Mouse (Mus musculus): ENCODE data around the gene Tmem50b. TPM values are rescaled to one million over a fixed set of nuclear protein-coding genes. Genes with fewer than 3 reads are reported as not detected.

Gene Tmem50b
- total RNA-seq, 1 experiment, result 11.8 TPM

- no peak for DNase-seq (ENCODE audit: low read depth, low spot score)
- no peak overlapping the region for H3K4me3 ChIP-seq (ENCODE audit: insufficient read depth in 1 of 2, low read depth in 1 of 2, low read length in 2 of 2, poor library complexity in 1 of 2, severe bottlenecking in 1 of 2)
- H3K9me3 ChIP-seq (ENCODE audit: control insufficient read depth, insufficient read depth, low read depth, low read length), result no peaks in the 10 kb centered on the region
- no peak overlapping the region for H3K27ac ChIP-seq (ENCODE audit: insufficient read depth, low read depth, low read length, poor library complexity, severe bottlenecking)
- peaks cover 8% of the 10 kb centered on the region; the same call in 1 of the 2 replicates for H3K36me3 ChIP-seq (ENCODE audit: control insufficient read depth, insufficient read depth, low read length, poor library complexity, severe bottlenecking)
- no peak for TF ChIP-seq ZC3H11A (IDR thresholded peaks at IDR 0.05; ENCODE audit: borderline replicate concordance, low read depth, low read length)
- TF ChIP-seq MAFK (IDR thresholded peaks at IDR 0.05; ENCODE audit: insufficient read depth, low read depth, low read length), result no peak
- no peak for TF ChIP-seq ZNF384 (IDR thresholded peaks at IDR 0.05; ENCODE audit: low read depth, low read length)
- no peak for TF ChIP-seq CHD2 (IDR thresholded peaks at IDR 0.05; ENCODE audit: low read depth, low read length)
- TF ChIP-seq HCFC1 (IDR thresholded peaks at IDR 0.05; ENCODE audit: borderline replicate concordance, insufficient read depth, low read length), result no peak
- in situ Hi-C loops (cut with MboI; ENCODE audit: low sequenced_read_pairs in 2 of 2, unreplicated experiment in 2 of 2), result no loop called here
- H3K9ac ChIP-seq (ENCODE audit: insufficient read depth, low read depth, low read length, poor library complexity, severe bottlenecking), result no peak overlapping the region
- peaks cover 0 to 18% of the 10 kb centered on the region in 2 experiments; a peak in 2 of 4 replicates for H3K4me1 ChIP-seq (ENCODE audit: control insufficient read depth in 2 of 2, insufficient read depth in 2 of 2, low read length in 2 of 2, poor library complexity in 1 of 2)
These were observed 31.6 kb downstream of the Tmem50b start for GRCm38 (mm10) chr16:91566002-91566401.

- H3K9me3 ChIP-seq (ENCODE audit: control insufficient read depth, insufficient read depth, low read depth, low read length), result no peaks in the 10 kb centered on the region
- TF ChIP-seq HCFC1 (IDR thresholded peaks at IDR 0.05; ENCODE audit: borderline replicate concordance, insufficient read depth, low read length), result no peak
- TF ChIP-seq CHD2 (IDR thresholded peaks at IDR 0.05; ENCODE audit: low read depth, low read length), result peak; percentile 25; the same call in 1 of the 2 replicates
- TF ChIP-seq MAFK (IDR thresholded peaks at IDR 0.05; ENCODE audit: insufficient read depth, low read depth, low read length), result no peak
- no peak for TF ChIP-seq ZC3H11A (IDR thresholded peaks at IDR 0.05; ENCODE audit: borderline replicate concordance, low read depth, low read length)
- TF ChIP-seq ZNF384 (IDR thresholded peaks at IDR 0.05; ENCODE audit: low read depth, low read length), result no peak
- peaks cover 8% of the 10 kb centered on the region; the same call in 1 of the 2 replicates for H3K36me3 ChIP-seq (ENCODE audit: control insufficient read depth, insufficient read depth, low read length, poor library complexity, severe bottlenecking)
- H3K4me3 ChIP-seq (ENCODE audit: insufficient read depth in 1 of 2, low read depth in 1 of 2, low read length in 2 of 2, poor library complexity in 1 of 2, severe bottlenecking in 1 of 2), result no peak overlapping the region
- DNase-seq (ENCODE audit: low read depth, low spot score), result no peak
- H3K9ac ChIP-seq (ENCODE audit: insufficient read depth, low read depth, low read length, poor library complexity, severe bottlenecking), result no peak overlapping the region
- no peak overlapping the region; the same call in 1 of the 2 replicates for H3K27ac ChIP-seq (ENCODE audit: insufficient read depth, low read depth, low read length, poor library complexity, severe bottlenecking)
- in situ Hi-C loops (cut with MboI; ENCODE audit: low sequenced_read_pairs in 2 of 2, unreplicated experiment in 2 of 2), result no loop called here
- H3K4me1 ChIP-seq (ENCODE audit: control insufficient read depth in 2 of 2, insufficient read depth in 2 of 2, low read length in 2 of 2, poor library complexity in 1 of 2), result peaks cover 0 to 18% of the 10 kb centered on the region in 2 experiments; a peak in 2 of 4 replicates
These were observed 32.2 kb downstream of the Tmem50b start for GRCm38 (mm10) chr16:91565292-91565951.

GRCm38 (mm10) chr16:91564580-91565291 lies 32.9 kb downstream of the Tmem50b start:
- peaks cover 8% of the 10 kb centered on the region; the same call in 1 of the 2 replicates for H3K36me3 ChIP-seq (ENCODE audit: control insufficient read depth, insufficient read depth, low read length, poor library complexity, severe bottlenecking)
- H3K9me3 ChIP-seq (ENCODE audit: control insufficient read depth, insufficient read depth, low read depth, low read length), result no peaks in the 10 kb centered on the region
- peaks cover 0 to 18% of the 10 kb centered on the region in 2 experiments; a peak in 2 of 4 replicates for H3K4me1 ChIP-seq (ENCODE audit: control insufficient read depth in 2 of 2, insufficient read depth in 2 of 2, low read length in 2 of 2, poor library complexity in 1 of 2)
- in situ Hi-C loops (cut with MboI; ENCODE audit: low sequenced_read_pairs in 2 of 2, unreplicated experiment in 2 of 2), result no loop called here
- peak; percentile 57 for DNase-seq (ENCODE audit: low read depth, low spot score)
- H3K4me3 ChIP-seq (ENCODE audit: insufficient read depth in 1 of 2, low read depth in 1 of 2, low read length in 2 of 2, poor library complexity in 1 of 2, severe bottlenecking in 1 of 2), result no peak overlapping the region
- no peak overlapping the region for H3K27ac ChIP-seq (ENCODE audit: insufficient read depth, low read depth, low read length, poor library complexity, severe bottlenecking)
- no peak overlapping the region for H3K9ac ChIP-seq (ENCODE audit: insufficient read depth, low read depth, low read length, poor library complexity, severe bottlenecking)
- no peak for TF ChIP-seq ZNF384 (IDR thresholded peaks at IDR 0.05; ENCODE audit: low read depth, low read length)
- TF ChIP-seq CHD2 (IDR thresholded peaks at IDR 0.05; ENCODE audit: low read depth, low read length), result no peak
- TF ChIP-seq HCFC1 (IDR thresholded peaks at IDR 0.05; ENCODE audit: borderline replicate concordance, insufficient read depth, low read length), result no peak
- no peak for TF ChIP-seq MAFK (IDR thresholded peaks at IDR 0.05; ENCODE audit: insufficient read depth, low read depth, low read length)
- no peak for TF ChIP-seq ZC3H11A (IDR thresholded peaks at IDR 0.05; ENCODE audit: borderline replicate concordance, low read depth, low read length)

- Histone ChIP-seq H3K9me3 (ENCODE audit: control insufficient read depth, insufficient read depth, low read depth, low read length) (no peaks in the 10 kb centered on the region), H3K4me3 (ENCODE audit: insufficient read depth in 1 of 2, low read depth in 1 of 2, low read length in 2 of 2, poor library complexity in 1 of 2, severe bottlenecking in 1 of 2) (peak overlapping the region; percentile 2 to 8; a peak in 2 of 4 replicates), H3K27ac (ENCODE audit: insufficient read depth, low read depth, low read length, poor library complexity, severe bottlenecking) (no peak overlapping the region), H3K4me1 (ENCODE audit: control insufficient read depth in 2 of 2, insufficient read depth in 2 of 2, low read length in 2 of 2, poor library complexity in 1 of 2) (peaks cover 2 to 17% of the 10 kb centered on the region in 2 experiments; a peak in 3 of 4 replicates), H3K9ac (ENCODE audit: insufficient read depth, low read depth, low read length, poor library complexity, severe bottlenecking) (no peak overlapping the region; the same call in 1 of the 2 replicates), H3K36me3 (ENCODE audit: control insufficient read depth, insufficient read depth, low read length, poor library complexity, severe bottlenecking) (peaks cover 10% of the 10 kb centered on the region; the same call in 1 of the 2 replicates)
- in situ Hi-C loops (cut with MboI; ENCODE audit: low sequenced_read_pairs in 2 of 2, unreplicated experiment in 2 of 2), result no loop called here
- TF ChIP-seq ZNF384 (IDR thresholded peaks at IDR 0.05; ENCODE audit: low read depth, low read length), result no peak
- TF ChIP-seq ZC3H11A (IDR thresholded peaks at IDR 0.05; ENCODE audit: borderline replicate concordance, low read depth, low read length), result no peak
- no peak for TF ChIP-seq MAFK (IDR thresholded peaks at IDR 0.05; ENCODE audit: insufficient read depth, low read depth, low read length)
- no peak for TF ChIP-seq HCFC1 (IDR thresholded peaks at IDR 0.05; ENCODE audit: borderline replicate concordance, insufficient read depth, low read length)
- TF ChIP-seq CHD2 (IDR thresholded peaks at IDR 0.05; ENCODE audit: low read depth, low read length), result no peak
- no peak for DNase-seq (ENCODE audit: low read depth, low spot score)
These were observed 35.8 kb downstream of the Tmem50b start for GRCm38 (mm10) chr16:91561541-91562457.
